Comparison of ENCODE assay signal across 11 mouse cellular contexts in the genomic region with DNA sequence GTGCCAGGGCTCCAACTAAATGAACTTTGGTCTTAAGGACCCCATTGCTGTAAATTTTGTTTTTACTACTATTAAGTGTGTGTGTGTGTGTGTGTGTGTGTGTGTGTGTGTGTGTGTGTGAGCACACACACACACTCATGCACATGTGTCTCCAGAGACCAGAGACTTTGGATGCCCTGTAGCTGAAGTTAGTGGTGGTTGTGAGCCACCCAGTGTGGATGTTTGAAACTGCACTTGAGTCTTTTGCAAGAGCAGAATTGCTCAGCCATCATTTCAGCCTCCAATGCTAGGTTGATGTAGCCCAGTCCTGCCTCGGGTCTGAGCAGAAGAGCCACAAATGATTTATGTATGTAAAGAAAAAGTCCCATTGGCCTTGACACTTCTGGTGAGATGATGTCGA. TPM values are rescaled to one million over a fixed set of nuclear protein-coding genes. Genes with fewer than 3 reads are reported as not detected.
DNase-seq lines count a peak whose midpoint lies in the region; ATAC-seq and TF ChIP-seq lines count a peak whose summit lies in the region.
"Had no signal": no experiment of that assay in that cellular context is flagged by ENCODE, and none has a peak within 500 bp of the region (broad histone marks: within the 10 kb centered on the region; RNA-seq: fewer than 3 reads in every experiment).

No protein-coding gene starts in this region.

- no peak overlapping the region for H3K27ac ChIP-seq in liver, embryonic 14.5 days
- H3K27ac ChIP-seq in liver, embryonic 11.5 days (ENCODE audit: low read depth, low read length): no peak overlapping the region
- H3K27ac ChIP-seq: embryonic facial prominence, embryonic 13.5 days; limb, embryonic 15.5 days had no signal

- H3K9ac ChIP-seq in liver, embryonic 14.5 days (replicated peaks): no peak overlapping the region
- H3K9ac ChIP-seq in liver, embryonic 11.5 days (ENCODE audit: low read depth, low read length): no peak overlapping the region
- H3K9ac ChIP-seq: embryonic facial prominence, embryonic 13.5 days; limb, embryonic 15.5 days had no signal

- no peaks in the 10 kb centered on the region for H3K36me3 ChIP-seq in liver, embryonic 14.5 days (replicated peaks; ENCODE audit: control insufficient read depth, insufficient read depth, low read depth)
- H3K36me3 ChIP-seq in liver, embryonic 11.5 days (ENCODE audit: control insufficient read depth, insufficient read depth, low read length): no peaks in the 10 kb centered on the region
- H3K36me3 ChIP-seq: embryonic facial prominence, embryonic 13.5 days; limb, embryonic 15.5 days had no signal

- no peaks in the 10 kb centered on the region for H3K4me1 ChIP-seq in liver, embryonic 14.5 days (replicated peaks; ENCODE audit: control insufficient read depth in 2 of 2, insufficient read depth in 2 of 2, low read length in 1 of 2)
- H3K4me1 ChIP-seq in liver, embryonic 11.5 days (replicated peaks; ENCODE audit: control insufficient read depth, insufficient read depth, low read length): no peaks in the 10 kb centered on the region
- H3K4me1 ChIP-seq: embryonic facial prominence, embryonic 13.5 days; limb, embryonic 15.5 days had no signal

- TF ChIP-seq EP300 in liver, embryonic 14.5 days (IDR thresholded peaks at IDR 0.05; ENCODE audit: low read depth): no peak

- no peak overlapping the region for H3K4me3 ChIP-seq in liver, embryonic 14.5 days (ENCODE audit: insufficient read depth in 1 of 2, low read depth in 2 of 2, low read length in 2 of 2)
- no peak overlapping the region for H3K4me3 ChIP-seq in liver, embryonic 11.5 days (ENCODE audit: low read depth, low read length)
- H3K4me3 ChIP-seq: embryonic facial prominence, embryonic 13.5 days; limb, embryonic 15.5 days had no signal

- peak; percentile 46 to 51 for DNase-seq in cerebellum, postnatal 36 days
- no peak for DNase-seq in cerebellum, adult 9-10 months
- no peak for DNase-seq in liver, embryonic 14.5 days (ENCODE audit: low read depth in 3 of 3, low spot score in 3 of 3)
- DNase-seq in liver, embryonic 11.5 days (ENCODE audit: low spot score): no peak
- peak; percentile 31 for DNase-seq in adrenal gland, postnatal 25 days
- DNase-seq in lung, postnatal 10 days: peak; percentile 62
- no peak for DNase-seq in thymus, postnatal 25 days

- WGBS in liver, embryonic 14.5 days (ENCODE audit: insufficient replicate concordance): 46% methylated on average over 2 of the region's 2 CpGs
- WGBS in liver, embryonic 11.5 days: 57% methylated on average over 2 of the region's 2 CpGs

- H3K4me2 ChIP-seq in liver, embryonic 14.5 days (ENCODE audit: low read depth): no peak overlapping the region
- H3K4me2 ChIP-seq in liver, embryonic 11.5 days: no peak overlapping the region
- H3K4me2 ChIP-seq: embryonic facial prominence, embryonic 13.5 days; limb, embryonic 15.5 days had no signal

- no peaks in the 10 kb centered on the region for H3K9me3 ChIP-seq in liver, embryonic 14.5 days (ENCODE audit: control insufficient read depth, low read length)
- no peaks in the 10 kb centered on the region for H3K9me3 ChIP-seq in liver, embryonic 11.5 days (ENCODE audit: control insufficient read depth, low read length)
- H3K9me3 ChIP-seq: embryonic facial prominence, embryonic 13.5 days; G1E; limb, embryonic 15.5 days had no signal

- peak; percentile 51 for TF ChIP-seq CTCF in liver, embryonic 14.5 days (IDR thresholded peaks at IDR 0.05; ENCODE audit: low read depth)

- no peak for ATAC-seq in liver, embryonic 14.5 days (ENCODE audit: insufficient read depth)
- no peak for ATAC-seq in liver, embryonic 11.5 days (replicated peaks; ENCODE audit: low FRiP score)
- no peak for ATAC-seq in activated CD4-positive, CD25-positive, alpha-beta regulatory T cell, adult 4 months

- no peaks in the 10 kb centered on the region for H3K27me3 ChIP-seq in liver, embryonic 14.5 days (ENCODE audit: control insufficient read depth, insufficient read depth, low read length)
- H3K27me3 ChIP-seq in liver, embryonic 11.5 days (replicated peaks; ENCODE audit: control insufficient read depth, insufficient read depth, low read length): no peaks in the 10 kb centered on the region
- H3K27me3 ChIP-seq: embryonic facial prominence, embryonic 13.5 days; limb, embryonic 15.5 days had no signal

RNA-seq across cellular contexts. Expression of a gene that starts 37.3 kb away (rescaled TPM):
- polyA plus RNA-seq in liver, embryonic 14.5 days (2012; rRNA removed): 0.81 and 1.6 TPM in 2 replicates
- polyA plus RNA-seq in liver, embryonic 14.5 days (2014; fragmentation: Nextera tagmentation; extraction: Ambion mirVana): 1.8 and 2.4 TPM in 2 replicates
- polyA plus RNA-seq in liver, embryonic 11.5 days (2014; fragmentation: Nextera tagmentation; extraction: Ambion mirVana): 9.0 and 10.4 TPM in 2 replicates
- total RNA-seq in adrenal gland, postnatal 25 days (2021): 0.97 and 1.5 TPM in 2 replicates
- polyA plus RNA-seq in activated CD4-positive, CD25-positive, alpha-beta regulatory T cell, adult 4 months (2017; shearing (Covaris generic)): not detected

Comparison
In these comparisons a context has a peak if more than half of its experiments do, and no peak if none do; other contexts are left out.
1. DNase-seq: peak in cerebellum, postnatal 36 days (2 of 2), adrenal gland, postnatal 25 days (single experiment) and lung, postnatal 10 days (single experiment); none in cerebellum, adult 9-10 months (single experiment), liver, embryonic 14.5 days (0 of 3), liver, embryonic 11.5 days (single experiment) and thymus, postnatal 25 days (single experiment).